Mouse (Mus musculus) thymus, adult 2 months (tissue): ENCODE measurements around the gene Mycl. TPM values are rescaled to one million over a fixed set of nuclear protein-coding genes. Genes with fewer than 3 reads are reported as not detected.

Experiments used
- DNase-seq: peaks from one replicate; pipeline ENCODE4 v3.0.0; 2021
- H3K27ac ChIP-seq: fragments of 200-500 bp; 2 replicates; pipeline ENCODE4 v1.5.1; 2012; ENCODE audit warnings: low read length, control low read depth; ENCODE audit not compliant: control insufficient read depth, insufficient read depth
- H3K27me3 ChIP-seq: fragments of 200-500 bp; 2 replicates; pipeline ENCODE4 v1.6.1; 2012; ENCODE audit warnings: mild to moderate bottlenecking, low read length, moderate library complexity, mixed read lengths; ENCODE audit not compliant: control insufficient read depth, insufficient read depth
- H3K36me3 ChIP-seq: fragments of 200-500 bp; 2 replicates; pipeline ENCODE4 v1.6.1; 2012; ENCODE audit warnings: mild to moderate bottlenecking, low read length, moderate library complexity; ENCODE audit not compliant: control insufficient read depth, insufficient read depth
- H3K4me1 ChIP-seq: fragments of 200-500 bp; replicated peaks from 2 replicates; pipeline ENCODE4 v1.6.1; 2012; ENCODE audit warnings: low read length; ENCODE audit not compliant: control insufficient read depth, insufficient read depth
- H3K4me3 ChIP-seq: fragments of 200-500 bp; 2 replicates; pipeline ENCODE4 v1.5.1; 2012; ENCODE audit warnings: mild to moderate bottlenecking, low read length, control low read depth, moderate library complexity; ENCODE audit not compliant: control insufficient read depth, insufficient read depth
- CTCF ChIP-seq: fragments of 200-500 bp; IDR thresholded peaks from 2 replicates; pipeline ENCODE4 v1.5.1; 2012; ENCODE audit warnings: mild to moderate bottlenecking, control low read depth, low read length, moderate library complexity, borderline replicate concordance; ENCODE audit not compliant: control insufficient read depth, poor library complexity, insufficient read depth; ENCODE audit errors: extremely low read depth
- POLR2A ChIP-seq: fragments of 200-500 bp; IDR thresholded peaks from 2 replicates; pipeline ENCODE4 v1.6.1; 2012; ENCODE audit warnings: mild to moderate bottlenecking, low read length, control low read depth, moderate library complexity; ENCODE audit not compliant: control insufficient read depth, poor library complexity, insufficient read depth; ENCODE audit errors: extremely low read depth
- WGBS: fragments of 180-500 bp; shearing (Covaris S2); methylation state at CpG from one replicate; pipeline ENCODE4 v1.1.7; 2018; 5-methylcytosine and 5-hydroxymethylcytosine counted together
- polyA plus RNA-seq: library from polyadenylated mRNA; depleted of rRNA; stranded (reverse); fragments of >200 nt; gene quantifications from 2 replicates; pipeline ENCODE4 v1.2.3, GENCODE M21; 2012

The Mycl gene
- polyA plus RNA-seq, 1 experiment = 5.2 TPM

GRCm38 (mm10) chr4:122971191-122971590 is 24.3 kb upstream of the Mycl start:
- peaks cover 3% of the 10 kb centered on the region; the same call in 1 of the 2 replicates for H3K4me1 ChIP-seq
- no peak overlapping the region for H3K4me3 ChIP-seq
- H3K27ac ChIP-seq = no peak overlapping the region
- no peak for DNase-seq
- TF ChIP-seq POLR2A (no peak), CTCF (no peak)
- no peaks in the 10 kb centered on the region for H3K36me3 ChIP-seq
- H3K27me3 ChIP-seq = no peaks in the 10 kb centered on the region
- WGBS = 87% methylated on average over 4 of the region's 4 CpGs

GRCm38 (mm10) chr4:122971646-122972045 is 23.8 kb upstream of the Mycl start:
- Histone ChIP-seq H3K27ac (no peak overlapping the region), H3K36me3 (no peaks in the 10 kb centered on the region), H3K4me3 (no peak overlapping the region), H3K4me1 (peaks cover 3% of the 10 kb centered on the region; the same call in 1 of the 2 replicates), H3K27me3 (no peaks in the 10 kb centered on the region)
- WGBS = 67% methylated on average over 4 of the region's 4 CpGs
- TF ChIP-seq POLR2A (no peak), CTCF (no peak)
- no peak for DNase-seq

GRCm38 (mm10) chr4:122972056-122972455 is 23.4 kb upstream of the Mycl start:
- WGBS = 87% methylated on average over 8 of the region's 8 CpGs
- H3K27me3 ChIP-seq = no peaks in the 10 kb centered on the region
- H3K27ac ChIP-seq = no peak overlapping the region
- H3K4me3 ChIP-seq = no peak overlapping the region
- H3K36me3 ChIP-seq = no peaks in the 10 kb centered on the region
- H3K4me1 ChIP-seq = peaks cover 3% of the 10 kb centered on the region; the same call in 1 of the 2 replicates
- no peak for DNase-seq
- TF ChIP-seq POLR2A (no peak), CTCF (no peak)

- TF ChIP-seq CTCF (no peak), POLR2A (no peak)
- no peak overlapping the region for H3K4me3 ChIP-seq
- H3K27me3 ChIP-seq = no peaks in the 10 kb centered on the region
- 96% methylated on average over 5 of the region's 5 CpGs for WGBS
- H3K36me3 ChIP-seq = no peaks in the 10 kb centered on the region
- H3K4me1 ChIP-seq = no peaks in the 10 kb centered on the region
- no peak overlapping the region for H3K27ac ChIP-seq
- no peak for DNase-seq
Measured at GRCm38 (mm10) chr4:122974976-122975520, 20.4 kb upstream of the Mycl start.

GRCm38 (mm10) chr4:122976885-122977284 is 18.6 kb upstream of the Mycl start:
- H3K27me3 ChIP-seq = no peaks in the 10 kb centered on the region
- TF ChIP-seq CTCF (no peak), POLR2A (no peak)
- no peak overlapping the region for H3K4me3 ChIP-seq
- WGBS = 95% methylated on average over 4 of the region's 4 CpGs
- H3K4me1 ChIP-seq = no peaks in the 10 kb centered on the region
- no peak overlapping the region for H3K27ac ChIP-seq
- DNase-seq = no peak
- H3K36me3 ChIP-seq = no peaks in the 10 kb centered on the region

- WGBS = 95% methylated on average over 2 of the region's 2 CpGs
- H3K4me3 ChIP-seq = no peak overlapping the region
- no peak overlapping the region for H3K27ac ChIP-seq
- no peaks in the 10 kb centered on the region for H3K36me3 ChIP-seq
- no peak for DNase-seq
- TF ChIP-seq CTCF (no peak), POLR2A (no peak)
- H3K4me1 ChIP-seq = peaks cover 9% of the 10 kb centered on the region
- H3K27me3 ChIP-seq = no peaks in the 10 kb centered on the region
Measured at GRCm38 (mm10) chr4:122978850-122979249, 16.6 kb upstream of the Mycl start.

DNA sequence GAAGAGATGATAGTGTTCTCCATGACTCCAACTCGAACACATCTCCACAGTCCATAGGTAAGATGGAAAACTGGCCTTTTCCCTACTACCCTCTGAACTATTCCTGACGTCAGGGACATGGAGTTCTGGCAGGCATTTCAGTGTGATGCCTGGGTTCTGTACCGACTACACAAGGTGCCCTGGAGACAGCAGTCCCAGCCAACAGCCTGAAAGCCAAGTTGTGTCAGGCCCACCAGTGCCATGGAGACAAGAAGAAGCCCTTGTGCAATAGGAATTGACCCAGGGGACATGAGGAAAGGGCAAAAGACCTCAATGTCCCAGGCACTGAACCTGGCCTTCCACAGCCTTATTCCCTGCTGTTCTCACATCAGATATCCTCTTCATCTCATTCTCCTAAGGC is 15.6 kb upstream of the Mycl start:
- Histone ChIP-seq H3K4me1 (peaks cover 14% of the 10 kb centered on the region), H3K27me3 (no peaks in the 10 kb centered on the region), H3K27ac (no peak overlapping the region), H3K36me3 (no peaks in the 10 kb centered on the region), H3K4me3 (no peak overlapping the region)
- no peak for DNase-seq
- 97% methylated on average over 3 of the region's 3 CpGs for WGBS
- TF ChIP-seq CTCF (no peak), POLR2A (no peak)
